Mouse (Mus musculus): ENCODE measurements around the gene Rptor.

GRCm38 (mm10) chr11:119672775-119673174 is 70.1 kb downstream of the Rptor start:
- TF ChIP-seq CTCF (IDR thresholded peaks at IDR 0.05; ENCODE audit: borderline replicate concordance, insufficient read depth, low read depth, low read length) (no peak), POLR2A (IDR thresholded peaks at IDR 0.05; ENCODE audit: borderline replicate concordance, insufficient read depth, low read length) (no peak)
